Mouse (Mus musculus): ENCODE results near the gene Dapl1. TPM values are rescaled to one million over a fixed set of nuclear protein-coding genes. Genes with fewer than 3 reads are reported as not detected.

The Dapl1 gene
- polyA plus RNA-seq, 1 experiment from 2014 or later = 0.59 TPM

DNA sequence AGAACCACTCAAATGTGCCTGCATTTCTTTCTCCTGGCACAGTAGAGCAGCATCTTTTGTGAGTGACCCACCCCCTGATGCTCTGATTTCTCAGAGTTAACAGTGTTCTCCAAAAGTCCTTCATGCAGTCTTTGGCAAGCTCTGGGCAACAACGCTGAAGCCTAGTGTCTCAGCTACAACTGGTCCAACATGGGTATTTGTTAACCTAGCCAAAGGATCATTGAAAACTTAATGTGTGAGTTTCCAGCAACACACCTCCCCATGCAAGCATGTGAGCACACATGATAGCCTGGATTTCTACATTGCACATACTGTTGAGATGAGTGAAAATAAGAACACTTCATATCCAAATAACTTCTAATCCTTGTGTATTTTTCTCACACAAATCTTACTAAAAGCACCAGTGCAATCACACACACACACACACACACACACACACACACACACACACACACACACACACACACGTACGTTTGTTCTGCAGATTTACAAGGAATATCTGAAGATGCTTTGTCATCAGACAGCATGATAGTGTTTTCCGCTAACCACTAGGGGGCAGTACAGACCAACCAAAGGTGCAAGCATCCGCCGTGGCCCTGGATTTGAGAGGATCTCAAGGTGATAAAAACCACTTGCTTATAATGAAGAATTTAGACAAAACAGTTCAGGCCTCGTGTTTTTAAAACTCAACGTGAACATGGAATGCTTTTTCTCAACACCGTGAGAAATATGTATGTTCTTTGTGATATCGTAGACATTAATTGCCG lies 56.9 kb downstream of the Dapl1 start:
- no peaks in the 10 kb centered on the region for H3K27me3 ChIP-seq (replicated peaks)
- H3K9ac ChIP-seq (replicated peaks) = no peak overlapping the region
- no peak overlapping the region for H3K4me3 ChIP-seq (replicated peaks)
- no peaks in the 10 kb centered on the region for H3K9me3 ChIP-seq (replicated peaks)
- H3K36me3 ChIP-seq = no peaks in the 10 kb centered on the region
- no peak overlapping the region for H3K27ac ChIP-seq (replicated peaks)
- H3K4me2 ChIP-seq = no peak overlapping the region
- peak; percentile 87 for ATAC-seq (ENCODE audit: low FRiP score)
- H3K4me1 ChIP-seq = peaks cover 12% of the 10 kb centered on the region
- WGBS = 21% methylated on average over 11 of the region's 11 CpGs

DNA sequence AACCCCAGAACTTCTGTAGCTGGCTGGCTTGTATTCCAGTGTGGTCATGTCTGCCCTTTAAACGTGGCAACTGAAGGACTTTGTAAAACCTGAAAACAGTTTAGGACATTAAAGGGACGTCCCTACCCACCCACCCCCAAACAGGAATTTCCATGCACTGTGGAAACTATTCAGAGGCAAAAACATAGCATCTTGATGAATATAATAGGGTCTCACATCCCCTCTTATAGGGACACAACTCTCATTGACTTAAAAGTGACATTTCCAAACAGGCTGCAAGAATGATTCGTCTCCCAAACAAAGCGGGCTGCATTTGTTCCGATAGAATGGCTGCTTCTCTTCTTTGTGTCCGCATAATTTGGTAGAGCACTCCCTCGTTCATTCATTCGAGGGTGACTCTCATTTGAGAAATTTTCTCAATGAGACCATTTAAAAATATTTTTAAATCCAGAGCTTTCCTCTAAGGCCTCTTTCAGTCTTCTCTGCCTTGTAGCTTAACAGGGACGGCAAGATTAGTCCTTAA lies 59.2 kb downstream of the Dapl1 start:
- WGBS = 19% methylated on average over 9 of the region's 9 CpGs
- H3K27ac ChIP-seq (replicated peaks) = no peak overlapping the region
- no peak overlapping the region for H3K9ac ChIP-seq (replicated peaks)
- no peaks in the 10 kb centered on the region for H3K36me3 ChIP-seq
- H3K4me1 ChIP-seq = peaks cover 12% of the 10 kb centered on the region
- ATAC-seq (ENCODE audit: low FRiP score) = no peak
- no peaks in the 10 kb centered on the region for H3K9me3 ChIP-seq (replicated peaks)
- no peaks in the 10 kb centered on the region for H3K27me3 ChIP-seq (replicated peaks)
- H3K4me3 ChIP-seq (replicated peaks) = no peak overlapping the region
- H3K4me2 ChIP-seq = no peak overlapping the region

- no peak overlapping the region for H3K4me2 ChIP-seq
- no peak overlapping the region for H3K27ac ChIP-seq (replicated peaks)
- H3K27me3 ChIP-seq (replicated peaks) = no peaks in the 10 kb centered on the region
- H3K4me1 ChIP-seq = peaks cover 12% of the 10 kb centered on the region
- ATAC-seq (ENCODE audit: low FRiP score) = no peak
- WGBS = 31% methylated on average over 13 of the region's 13 CpGs
- no peaks in the 10 kb centered on the region for H3K36me3 ChIP-seq
- H3K9ac ChIP-seq (replicated peaks) = no peak overlapping the region
- no peak overlapping the region for H3K4me3 ChIP-seq (replicated peaks)
- H3K9me3 ChIP-seq (replicated peaks) = no peaks in the 10 kb centered on the region
Measured at GRCm38 (mm10) chr2:59544237-59544909, 59.9 kb downstream of the Dapl1 start.

DNA sequence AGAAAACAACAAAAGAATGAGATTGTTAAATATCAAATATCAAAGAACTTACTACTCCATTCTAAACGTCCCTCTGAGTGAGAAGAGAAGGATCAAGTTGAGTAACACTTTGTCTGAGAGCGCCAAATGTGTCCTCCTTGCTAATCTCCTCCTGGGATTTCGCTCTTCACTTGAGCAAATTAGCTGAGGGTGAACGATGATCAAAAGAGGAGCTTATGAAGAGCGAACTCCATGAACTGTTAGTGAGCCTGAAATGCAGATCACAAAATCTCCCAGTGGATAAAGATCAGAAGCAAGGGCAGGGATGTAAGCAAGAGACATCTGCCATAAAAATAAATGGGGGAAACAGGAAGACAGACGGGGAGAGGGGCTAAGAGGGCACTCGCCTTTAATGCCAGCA lies 60.5 kb downstream of the Dapl1 start:
- 42% methylated on average over 7 of the region's 7 CpGs for WGBS
- ATAC-seq (ENCODE audit: low FRiP score) = no peak

GRCm38 (mm10) chr2:59547369-59548099 lies 63.1 kb downstream of the Dapl1 start:
- Histone ChIP-seq H3K4me2 (no peak overlapping the region), H3K4me1 (peaks cover 8% of the 10 kb centered on the region), H3K27me3 (replicated peaks) (no peaks in the 10 kb centered on the region), H3K4me3 (replicated peaks) (no peak overlapping the region), H3K9me3 (replicated peaks) (no peaks in the 10 kb centered on the region), H3K36me3 (no peaks in the 10 kb centered on the region), H3K27ac (replicated peaks) (no peak overlapping the region), H3K9ac (replicated peaks) (no peak overlapping the region)
- 94% methylated on average over 8 of the region's 8 CpGs for WGBS
- ATAC-seq (ENCODE audit: low FRiP score) = no peak

More for the DNA sequence above, 60.5 kb downstream of the Dapl1 start:
- Histone ChIP-seq H3K27ac (replicated peaks) (no peak overlapping the region), H3K36me3 (no peaks in the 10 kb centered on the region), H3K4me2 (no peak overlapping the region), H3K4me3 (replicated peaks) (no peak overlapping the region), H3K9me3 (replicated peaks) (no peaks in the 10 kb centered on the region), H3K27me3 (replicated peaks) (no peaks in the 10 kb centered on the region), H3K9ac (replicated peaks) (no peak overlapping the region), H3K4me1 (peaks cover 12% of the 10 kb centered on the region)

GRCm38 (mm10) chr2:59552784-59553183 lies 68.3 kb downstream of the Dapl1 start:
- Histone ChIP-seq H3K4me1 (no peaks in the 10 kb centered on the region), H3K9ac (replicated peaks) (no peak overlapping the region), H3K9me3 (replicated peaks) (no peaks in the 10 kb centered on the region), H3K4me2 (no peak overlapping the region), H3K36me3 (no peaks in the 10 kb centered on the region), H3K27me3 (replicated peaks) (no peaks in the 10 kb centered on the region; the same call in 1 of the 2 replicates), H3K4me3 (replicated peaks) (no peak overlapping the region), H3K27ac (replicated peaks) (no peak overlapping the region)
- ATAC-seq (ENCODE audit: low FRiP score) = no peak
- 44% methylated on average over 1 of the region's 1 CpGs for WGBS

DNA sequence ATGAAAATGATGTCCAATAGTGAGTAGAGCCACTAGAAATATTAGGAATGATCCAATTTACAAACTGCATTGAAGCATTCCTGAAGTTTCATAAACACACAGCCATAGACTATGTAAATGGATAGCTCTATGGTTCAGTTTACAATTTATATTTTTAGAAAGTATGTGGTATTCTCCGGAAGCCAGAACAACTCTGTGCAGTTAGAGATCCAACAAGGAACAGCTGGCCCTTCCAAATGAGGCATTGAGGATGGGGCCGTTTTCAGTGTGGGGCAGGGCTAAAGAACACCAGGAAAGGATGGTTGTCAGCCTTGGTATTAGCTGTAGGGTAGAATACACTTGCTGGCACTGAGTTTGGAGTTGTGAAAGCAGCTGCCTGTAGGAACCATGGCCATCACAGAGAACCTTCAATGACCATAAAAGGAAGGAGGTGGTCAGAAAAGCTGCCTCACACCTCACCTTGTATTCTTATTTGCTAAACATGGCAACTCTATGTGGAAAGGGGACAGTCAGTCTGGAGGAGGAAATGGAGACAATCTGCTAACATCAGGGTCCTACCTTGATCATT lies 70.0 kb downstream of the Dapl1 start:
- ATAC-seq (ENCODE audit: low FRiP score) = no peak
- 91% methylated on average over 2 of the region's 2 CpGs for WGBS
- no peak overlapping the region for H3K27ac ChIP-seq (replicated peaks)

More for the DNA sequence above, 70.0 kb downstream of the Dapl1 start:
- H3K9ac ChIP-seq (replicated peaks) = no peak overlapping the region
- no peaks in the 10 kb centered on the region; the same call in 1 of the 2 replicates for H3K27me3 ChIP-seq (replicated peaks)
- no peaks in the 10 kb centered on the region for H3K9me3 ChIP-seq (replicated peaks)
- no peak overlapping the region for H3K4me2 ChIP-seq
- no peak overlapping the region for H3K4me3 ChIP-seq (replicated peaks)
- no peaks in the 10 kb centered on the region for H3K4me1 ChIP-seq
- H3K36me3 ChIP-seq = no peaks in the 10 kb centered on the region

Other genes starting within 250 kb of the Dapl1 start
- gene Tanc1, start 127.4 kb downstream of the Dapl1 start, polyA plus RNA-seq (2015; fragmentation: Nextera tagmentation; extraction: Ambion mirVana) = 8.5 and 11.7 TPM in 2 replicates

Data from neural tube, embryonic 15.5 days (tissue).